Comparison of ENCODE assay signal across 10 mouse cellular contexts in the genomic region with DNA sequence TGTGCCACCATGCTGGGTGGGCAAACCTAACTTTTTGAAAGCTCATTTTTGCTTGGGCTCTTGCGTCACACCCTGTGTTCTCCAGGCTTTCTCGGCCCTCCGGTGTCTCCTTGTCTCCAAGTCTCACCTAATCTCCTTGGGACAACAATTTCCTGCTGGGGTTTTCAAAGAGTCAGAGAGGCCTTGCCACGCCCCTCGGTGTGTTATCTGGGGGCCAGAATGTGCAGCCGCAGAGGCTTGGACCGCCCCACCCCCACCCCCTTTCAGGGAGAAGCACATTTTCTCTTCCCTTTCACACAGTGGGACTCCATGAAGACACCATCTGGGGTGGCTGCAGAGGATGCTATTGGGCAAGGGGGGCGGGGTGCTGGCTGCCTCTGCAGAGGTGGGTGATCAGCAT.
DNase-seq lines count a peak whose midpoint lies in the region; ATAC-seq and TF ChIP-seq lines count a peak whose summit lies in the region.
"Had no signal": no experiment of that assay in that cellular context is flagged by ENCODE, and none has a peak within 500 bp of the region (broad histone marks: within the 10 kb centered on the region; RNA-seq: fewer than 3 reads in every experiment).

No protein-coding gene starts in this region.

- ATAC-seq in erythroid progenitor cell, adult 5-6 weeks (replicated peaks; ENCODE audit: low FRiP score, poor library complexity, severe bottlenecking) = peak; percentile 76
- ATAC-seq in liver, embryonic 14.5 days (ENCODE audit: insufficient read depth) = peak; percentile 72
- ATAC-seq: CD4-positive, CD25-positive, alpha-beta regulatory T cell, adult 4 months had no signal

- H3K4me3 ChIP-seq in ES-E14 (ENCODE audit: insufficient read depth in 1 of 2, low read depth in 1 of 2, low read length in 2 of 2, poor library complexity in 1 of 2, severe bottlenecking in 1 of 2) = no peak overlapping the region
- H3K4me3 ChIP-seq in liver, embryonic 14.5 days (ENCODE audit: insufficient read depth in 1 of 2, low read depth in 2 of 2, low read length in 2 of 2) = peak overlapping the region; percentile 30 to 49

- WGBS in liver, embryonic 14.5 days (ENCODE audit: insufficient replicate concordance) = 3% methylated on average over 8 of the region's 8 CpGs

- H3K27ac ChIP-seq in ES-E14 (ENCODE audit: insufficient read depth, low read depth, low read length, poor library complexity, severe bottlenecking) = peak overlapping the region; percentile 93
- peak overlapping the region; percentile 99 for H3K27ac ChIP-seq in liver, embryonic 14.5 days

- DNase-seq in heart, adult 11 months = peak; percentile 94
- no peak for DNase-seq in heart, postnatal 36 days
- DNase-seq in ES-E14 (ENCODE audit: low read depth, low spot score) = peak; percentile 63
- DNase-seq in liver, embryonic 14.5 days (ENCODE audit: low read depth in 3 of 3, low spot score in 3 of 3) = peak; percentile 95 to 96 (median 96)
- DNase-seq in adrenal gland, adult (ENCODE audit: inconsistent age in 2 of 2, low spot score in 1 of 2) = no peak
- DNase-seq in adrenal gland, postnatal 36 days = no peak
- no peak for DNase-seq in left cerebral cortex, adult 8-10 months (ENCODE audit: low spot score in 2 of 2)
- DNase-seq: cerebellum, adult 2 months had no signal

- no peaks in the 10 kb centered on the region for H3K9me3 ChIP-seq in ES-E14 (ENCODE audit: control insufficient read depth, insufficient read depth, low read depth, low read length)
- H3K9me3 ChIP-seq in liver, embryonic 14.5 days (ENCODE audit: control insufficient read depth, low read length) = no peaks in the 10 kb centered on the region

- in situ Hi-C loops in ES-E14 (cut with MboI; ENCODE audit: low sequenced_read_pairs in 2 of 2, unreplicated experiment in 2 of 2) = no loop called here

- peak overlapping the region; percentile 66 for H3K4me2 ChIP-seq in liver, embryonic 14.5 days (ENCODE audit: low read depth)

- H3K36me3 ChIP-seq in ES-E14 (ENCODE audit: control insufficient read depth, insufficient read depth, low read length, poor library complexity, severe bottlenecking) = no peaks in the 10 kb centered on the region
- H3K36me3 ChIP-seq in liver, embryonic 14.5 days (replicated peaks; ENCODE audit: control insufficient read depth, insufficient read depth, low read depth) = no peaks in the 10 kb centered on the region

- peak overlapping the region; percentile 53; the same call in 1 of the 2 replicates for H3K9ac ChIP-seq in ES-E14 (ENCODE audit: insufficient read depth, low read depth, low read length, poor library complexity, severe bottlenecking)
- peak overlapping the region; percentile 66 for H3K9ac ChIP-seq in liver, embryonic 14.5 days (replicated peaks)

- peaks cover 8 to 36% of the 10 kb centered on the region in 2 experiments for H3K4me1 ChIP-seq in ES-E14 (ENCODE audit: control insufficient read depth in 2 of 2, insufficient read depth in 2 of 2, low read length in 2 of 2, poor library complexity in 1 of 2)
- peaks cover 94% of the 10 kb centered on the region in 2 experiments for H3K4me1 ChIP-seq in liver, embryonic 14.5 days (replicated peaks; ENCODE audit: control insufficient read depth in 2 of 2, insufficient read depth in 2 of 2, low read length in 1 of 2)

- intact Hi-C loops in heart, postnatal 36 days (cut with DNase I) = no loop called here

- no peaks in the 10 kb centered on the region for H3K27me3 ChIP-seq in liver, embryonic 14.5 days (ENCODE audit: control insufficient read depth, insufficient read depth, low read length)

- peak; percentile 93 for TF ChIP-seq EP300 in liver, embryonic 14.5 days (IDR thresholded peaks at IDR 0.05; ENCODE audit: low read depth)

- no peak for TF ChIP-seq CTCF in liver, embryonic 14.5 days (IDR thresholded peaks at IDR 0.05; ENCODE audit: low read depth)

TF ChIP-seq in ES-E14, 5 proteins besides CTCF, POLR2A, EP300 and RAD21:
- no peak for TF ChIP-seq ZC3H11A (IDR thresholded peaks at IDR 0.05; ENCODE audit: borderline replicate concordance, low read depth, low read length)
- no peak for TF ChIP-seq HCFC1 (IDR thresholded peaks at IDR 0.05; ENCODE audit: borderline replicate concordance, insufficient read depth, low read length)
- no peak for TF ChIP-seq ZNF384 (IDR thresholded peaks at IDR 0.05; ENCODE audit: low read depth, low read length)
- TF ChIP-seq CHD2 (IDR thresholded peaks at IDR 0.05; ENCODE audit: low read depth, low read length) = 0 out of 2 replicates have a peak, but pooled peaks have one; percentile 39
- no peak for TF ChIP-seq MAFK (IDR thresholded peaks at IDR 0.05; ENCODE audit: insufficient read depth, low read depth, low read length)
TF ChIP-seq in ES-E14: peak in this region for 1.

Comparison
In these comparisons a context has a peak if more than half of its experiments do, and no peak if none do; other contexts are left out.
1. DNase-seq: peak in heart, adult 11 months (single experiment), ES-E14 (single experiment) and liver, embryonic 14.5 days (3 of 3); none in heart, postnatal 36 days (0 of 2), adrenal gland, adult (0 of 2), adrenal gland, postnatal 36 days (0 of 2) and left cerebral cortex, adult 8-10 months (0 of 2).
2. H3K4me3 ChIP-seq: peak in liver, embryonic 14.5 days (2 of 2); none in ES-E14 (0 of 2).